Mouse (Mus musculus): ENCODE data around the gene Arid3b.

GRCm38 (mm10) chr9:57769539-57770069 is 67.0 kb downstream of the Arid3b start:
- TF ChIP-seq SMC3 (IDR thresholded peaks at IDR 0.05; ENCODE audit: low read depth, low read length): no peak
- TF ChIP-seq RCOR1 (conservative IDR thresholded peaks at IDR 0.05; ENCODE audit: low read depth, low read length): no peak
- TF ChIP-seq SIN3A (IDR thresholded peaks at IDR 0.05; ENCODE audit: low read length): 0 out of 2 replicates have a peak, but pooled peaks have one; percentile 45
- peak; percentile 45; the same call in 1 of the 2 replicates for TF ChIP-seq POLR2A (IDR thresholded peaks at IDR 0.05; ENCODE audit: low read depth, low read length)
- no peak for TF ChIP-seq POLR2AphosphoS2 (IDR thresholded peaks at IDR 0.05; ENCODE audit: low read depth, low read length)
- no peak for TF ChIP-seq HCFC1 (IDR thresholded peaks at IDR 0.05; ENCODE audit: low read depth, low read length)
- no peak for TF ChIP-seq CTCF (conservative IDR thresholded peaks at IDR 0.05 in 1 of 2, IDR thresholded peaks at IDR 0.05 in 1 of 2; ENCODE audit: low read depth in 2 of 2, low read length in 2 of 2)
- TF ChIP-seq MEF2A (IDR thresholded peaks at IDR 0.05; ENCODE audit: borderline replicate concordance, low read depth, low read length): no peak
- TF ChIP-seq EP300 (IDR thresholded peaks at IDR 0.05; ENCODE audit: low read length): peak; percentile 51
